ENCODE assay signal across 16 mouse cellular contexts in the genomic region with DNA sequence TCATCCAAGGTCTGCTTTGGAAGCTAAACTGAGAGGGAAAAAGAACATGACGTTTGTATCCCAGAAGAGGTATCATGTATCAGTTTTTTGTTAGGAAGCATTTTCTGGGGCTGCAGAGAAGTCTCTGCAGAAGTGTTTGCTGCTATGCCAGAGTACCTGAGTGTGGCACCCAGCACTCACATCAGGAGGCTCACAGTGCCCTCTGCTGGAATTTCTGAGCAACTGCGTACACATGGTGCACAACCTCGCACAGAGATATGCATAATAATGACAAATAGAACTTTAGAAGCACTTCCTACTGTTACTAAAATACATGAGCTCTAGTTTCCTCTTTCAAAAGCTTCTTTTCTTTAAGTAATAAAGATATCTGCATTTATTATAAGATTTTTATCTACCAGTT.
DNase-seq lines count a peak whose midpoint lies in the region; ATAC-seq and TF ChIP-seq lines count a peak whose summit lies in the region.
"Had no signal": no experiment of that assay in that cellular context is flagged by ENCODE, and none has a peak within 500 bp of the region (broad histone marks: within the 10 kb centered on the region; RNA-seq: fewer than 3 reads in every experiment).

No protein-coding gene starts in this region.

- H3K4me1 ChIP-seq in intestine, postnatal 0 days (replicated peaks; ENCODE audit: control insufficient read depth, insufficient read depth, low read length) = no peaks in the 10 kb centered on the region
- no peaks in the 10 kb centered on the region for H3K4me1 ChIP-seq in intestine, embryonic 16.5 days (ENCODE audit: control insufficient read depth, insufficient read depth, low read length)
- no peaks in the 10 kb centered on the region for H3K4me1 ChIP-seq in midbrain, postnatal 0 days (ENCODE audit: insufficient read depth, low read length)
- H3K4me1 ChIP-seq in midbrain, embryonic 11.5 days (ENCODE audit: control insufficient read depth, insufficient read depth, low read length) = no peaks in the 10 kb centered on the region
- no peaks in the 10 kb centered on the region for H3K4me1 ChIP-seq in embryonic fibroblast, embryonic 13.5 days (ENCODE audit: control insufficient read depth, insufficient read depth, low read length)
- H3K4me1 ChIP-seq: limb, embryonic 12.5 days; midbrain, embryonic 12.5 days had no signal

- H3K4me2 ChIP-seq in intestine, postnatal 0 days (replicated peaks; ENCODE audit: low read depth) = no peak overlapping the region
- H3K4me2 ChIP-seq in intestine, embryonic 16.5 days (ENCODE audit: low read depth, low read length) = no peak overlapping the region
- no peak overlapping the region for H3K4me2 ChIP-seq in midbrain, postnatal 0 days (ENCODE audit: low read depth, low read length, poor library complexity, severe bottlenecking)
- H3K4me2 ChIP-seq in midbrain, embryonic 11.5 days = no peak overlapping the region
- H3K4me2 ChIP-seq: limb, embryonic 12.5 days; midbrain, embryonic 12.5 days; neural tube, embryonic 15.5 days had no signal

- ATAC-seq in intestine, postnatal 0 days = no peak
- ATAC-seq in intestine, embryonic 16.5 days = no peak
- ATAC-seq in midbrain, postnatal 0 days (ENCODE audit: low FRiP score) = no peak
- ATAC-seq in midbrain, embryonic 11.5 days (ENCODE audit: low FRiP score) = no peak
- ATAC-seq: forebrain, embryonic 14.5 days; inflammation-experienced regulatory T-cells, adult 6 months had no signal

- H3K4me3 ChIP-seq in intestine, postnatal 0 days (ENCODE audit: low read depth, low read length) = no peak overlapping the region
- H3K4me3 ChIP-seq in intestine, embryonic 16.5 days (ENCODE audit: low read length) = no peak overlapping the region
- no peak overlapping the region for H3K4me3 ChIP-seq in midbrain, postnatal 0 days (ENCODE audit: low read depth, low read length)
- no peak overlapping the region for H3K4me3 ChIP-seq in midbrain, embryonic 11.5 days (ENCODE audit: low read depth, low read length)
- no peak overlapping the region for H3K4me3 ChIP-seq in embryonic fibroblast, embryonic 13.5 days (ENCODE audit: insufficient read depth, low read length)
- H3K4me3 ChIP-seq: limb, embryonic 12.5 days; midbrain, embryonic 12.5 days; neural tube, embryonic 15.5 days had no signal

- peak; percentile 42 for TF ChIP-seq CTCF in intestine, postnatal 0 days (IDR thresholded peaks at IDR 0.05; ENCODE audit: low read depth)
- peak; percentile 59 for TF ChIP-seq CTCF in midbrain, postnatal 0 days (IDR thresholded peaks at IDR 0.05)
- peak; percentile 40; the same call in 1 of the 2 replicates for TF ChIP-seq CTCF in embryonic fibroblast, embryonic 13.5 days (IDR thresholded peaks at IDR 0.05; ENCODE audit: borderline replicate concordance, insufficient read depth, low read length)

- 97% methylated on average over 3 of the region's 3 CpGs for WGBS in intestine, postnatal 0 days
- 96% methylated on average over 3 of the region's 3 CpGs for WGBS in intestine, embryonic 16.5 days
- WGBS in midbrain, postnatal 0 days = 96% methylated on average over 3 of the region's 3 CpGs
- 96% methylated on average over 3 of the region's 3 CpGs for WGBS in midbrain, embryonic 11.5 days

- no peak overlapping the region for H3K9ac ChIP-seq in intestine, postnatal 0 days (ENCODE audit: low read depth, low read length)
- H3K9ac ChIP-seq in intestine, embryonic 16.5 days (ENCODE audit: low read depth, low read length) = no peak overlapping the region
- no peak overlapping the region for H3K9ac ChIP-seq in midbrain, postnatal 0 days (replicated peaks; ENCODE audit: low read length, poor library complexity, severe bottlenecking)
- no peak overlapping the region for H3K9ac ChIP-seq in midbrain, embryonic 11.5 days (ENCODE audit: low read length)
- H3K9ac ChIP-seq: limb, embryonic 12.5 days; midbrain, embryonic 12.5 days; neural tube, embryonic 15.5 days had no signal

- H3K9me3 ChIP-seq in intestine, postnatal 0 days (ENCODE audit: control insufficient read depth) = no peaks in the 10 kb centered on the region
- 0 out of 2 replicates have a peak, but pooled peaks cover 3% of the 10 kb centered on the region for H3K9me3 ChIP-seq in intestine, embryonic 16.5 days (ENCODE audit: control insufficient read depth, low read length)
- H3K9me3 ChIP-seq in midbrain, postnatal 0 days (ENCODE audit: low read length) = no peaks in the 10 kb centered on the region
- H3K9me3 ChIP-seq in midbrain, embryonic 11.5 days (ENCODE audit: control insufficient read depth, low read length) = no peaks in the 10 kb centered on the region
- H3K9me3 ChIP-seq: neural tube, embryonic 15.5 days had no signal

- peak; percentile 5 for DNase-seq in adrenal gland, postnatal 14 days
- DNase-seq in adrenal gland, postnatal 25 days = no peak
- DNase-seq in midbrain, postnatal 0 days (ENCODE audit: low spot score) = no peak
- DNase-seq in midbrain, embryonic 11.5 days (ENCODE audit: low spot score, missing footprints) = no peak
- DNase-seq in kidney, adult 9 months = no peak
- DNase-seq: cerebellum, adult 11-12 months had no signal

- no peaks in the 10 kb centered on the region for H3K36me3 ChIP-seq in intestine, postnatal 0 days (ENCODE audit: control insufficient read depth, insufficient read depth)
- no peaks in the 10 kb centered on the region for H3K36me3 ChIP-seq in intestine, embryonic 16.5 days (ENCODE audit: control insufficient read depth, insufficient read depth, low read length)
- H3K36me3 ChIP-seq in midbrain, postnatal 0 days (ENCODE audit: insufficient read depth, low read length) = no peaks in the 10 kb centered on the region
- H3K36me3 ChIP-seq in midbrain, embryonic 11.5 days (ENCODE audit: control insufficient read depth, insufficient read depth, low read length) = no peaks in the 10 kb centered on the region
- H3K36me3 ChIP-seq: limb, embryonic 12.5 days; midbrain, embryonic 12.5 days; neural tube, embryonic 15.5 days had no signal

- H3K27me3 ChIP-seq in intestine, postnatal 0 days (replicated peaks; ENCODE audit: control insufficient read depth, insufficient read depth, low read length) = no peaks in the 10 kb centered on the region
- H3K27me3 ChIP-seq in intestine, embryonic 16.5 days (replicated peaks; ENCODE audit: control insufficient read depth, insufficient read depth, low read length) = no peaks in the 10 kb centered on the region
- no peaks in the 10 kb centered on the region for H3K27me3 ChIP-seq in midbrain, postnatal 0 days (ENCODE audit: insufficient read depth, low read length)
- H3K27me3 ChIP-seq in midbrain, embryonic 11.5 days (ENCODE audit: control insufficient read depth, insufficient read depth, low read length) = no peaks in the 10 kb centered on the region
- H3K27me3 ChIP-seq: limb, embryonic 12.5 days; midbrain, embryonic 12.5 days; neural tube, embryonic 15.5 days had no signal

- no peak overlapping the region for H3K27ac ChIP-seq in intestine, postnatal 0 days (ENCODE audit: low read depth, low read length)
- H3K27ac ChIP-seq in intestine, embryonic 16.5 days (ENCODE audit: low read length) = no peak overlapping the region
- no peak overlapping the region for H3K27ac ChIP-seq in midbrain, postnatal 0 days (ENCODE audit: low read depth, low read length)
- H3K27ac ChIP-seq in midbrain, embryonic 11.5 days (ENCODE audit: low read depth, low read length) = no peak overlapping the region
- no peak overlapping the region for H3K27ac ChIP-seq in embryonic fibroblast, embryonic 13.5 days (ENCODE audit: insufficient read depth, low read length)
- H3K27ac ChIP-seq: kidney, postnatal 0 days; limb, embryonic 12.5 days; macrophage; midbrain, embryonic 12.5 days had no signal

- no peak for TF ChIP-seq POLR2A in embryonic fibroblast, embryonic 13.5 days (IDR thresholded peaks at IDR 0.05; ENCODE audit: low read depth, low read length)
